Mouse (Mus musculus) heart, embryonic 11.5 days (tissue): ENCODE data around the gene Fbxl19. TPM values are rescaled to one million over a fixed set of nuclear protein-coding genes. Genes with fewer than 3 reads are reported as not detected.

Experiments used
- microRNA counts: library from miRNA; unstranded; fragments of <30 nt; microRNA quantifications from one replicate; lab custom pipeline; 2015
- microRNA-seq: library from miRNA; unstranded; fragments of <30 nt; microRNA quantifications from one replicate; pipeline ENCODE4, GENCODE M21; 2016; ENCODE audit warnings: borderline number of aligned reads
- polyA plus RNA-seq: library from polyadenylated mRNA; unstranded; fragments of >200 nt; fragmentation: Nextera tagmentation; extraction: Ambion mirVana; gene quantifications from 2 replicates; pipeline ENCODE4 v1.2.1, GENCODE M21; 2014

The Fbxl19 gene
- polyA plus RNA-seq, 1 experiment from 2014 or later, result 3.3 TPM

MicroRNAs encoded within 50 kb of the gene (microRNA counts, 519-probe panel; counts per million panel counts)
- 32.2 counts per million for microRNA mmu-miR-762 (lab: Ali Mortazavi, UCI)

Small RNA genes within 50 kb of the gene (microRNA-seq; reads per million reads assigned to microRNA genes)
- 0.20 reads per million for gene Mir762

Other genes starting within 250 kb of the Fbxl19 start
- 36.8 and 46.6 TPM in 2 replicates for gene Srcap, start 232.6 kb upstream of the Fbxl19 start, polyA plus RNA-seq
- 9.8 and 12.6 TPM in 2 replicates for gene Gm42715, start 225.0 kb upstream of the Fbxl19 start, polyA plus RNA-seq
- gene Tmem265, start 183.2 kb upstream of the Fbxl19 start, polyA plus RNA-seq, result 3.0 and 5.6 TPM in 2 replicates
- 41.5 and 44.9 TPM in 2 replicates for gene Phkg2, start 171.2 kb upstream of the Fbxl19 start, polyA plus RNA-seq
- gene Ccdc189, start 155.9 kb upstream of the Fbxl19 start, polyA plus RNA-seq, result 8.7 and 10.0 TPM in 2 replicates
- gene Rnf40, start 155.8 kb upstream of the Fbxl19 start, polyA plus RNA-seq, result 23.4 and 27.6 TPM in 2 replicates
- 11.2 and 12.0 TPM in 2 replicates for gene Zfp629, start 128.7 kb upstream of the Fbxl19 start, polyA plus RNA-seq
- gene Bcl7c, start 35.6 kb upstream of the Fbxl19 start, polyA plus RNA-seq, result 32.5 and 34.4 TPM in 2 replicates
- 4.7 and 4.9 TPM in 2 replicates for gene Ctf1, start 31.8 kb upstream of the Fbxl19 start, polyA plus RNA-seq
- gene Ctf2, start 12.4 kb upstream of the Fbxl19 start, polyA plus RNA-seq, result 0.32 TPM in 1 of 2 replicates, not detected in the other
- gene Orai3, start 25.3 kb downstream of the Fbxl19 start, polyA plus RNA-seq, result 13.3 and 14.5 TPM in 2 replicates
- gene Setd1a, start 32.1 kb downstream of the Fbxl19 start, polyA plus RNA-seq, result 16.9 and 20.8 TPM in 2 replicates
- 0.46 TPM in 1 of 2 replicates, not detected in the other for gene Gm49388, start 41.1 kb downstream of the Fbxl19 start, polyA plus RNA-seq
- gene Hsd3b7, start 56.1 kb downstream of the Fbxl19 start, polyA plus RNA-seq, result 18.1 and 23.5 TPM in 2 replicates
- gene Stx4a, start 79.8 kb downstream of the Fbxl19 start, polyA plus RNA-seq, result 20.5 and 22.8 TPM in 2 replicates
- gene Stx1b, start 80.0 kb downstream of the Fbxl19 start, polyA plus RNA-seq, result 1.4 and 1.8 TPM in 2 replicates
- gene Zfp646, start 131.7 kb downstream of the Fbxl19 start, polyA plus RNA-seq, result 10.1 and 12.0 TPM in 2 replicates
- 10.1 and 11.5 TPM in 2 replicates for gene Zfp668, start 132.3 kb downstream of the Fbxl19 start, polyA plus RNA-seq
- 0.90 and 2.0 TPM in 2 replicates for gene Prss53, start 146.4 kb downstream of the Fbxl19 start, polyA plus RNA-seq
- gene Gm21974, start 150.9 kb downstream of the Fbxl19 start, polyA plus RNA-seq, result not detected in 2 replicates
- gene Vkorc1, start 151.1 kb downstream of the Fbxl19 start, polyA plus RNA-seq, result 98.7 and 101 TPM in 2 replicates
- 166 and 174 TPM in 2 replicates for gene Bckdk, start 159.5 kb downstream of the Fbxl19 start, polyA plus RNA-seq
- 30.7 and 32.6 TPM in 2 replicates for gene Kat8, start 168.0 kb downstream of the Fbxl19 start, polyA plus RNA-seq
- gene Prss8, start 185.6 kb downstream of the Fbxl19 start, polyA plus RNA-seq, result 0.94 and 0.96 TPM in 2 replicates
- 10.3 and 10.6 TPM in 2 replicates for gene Prss36, start 202.2 kb downstream of the Fbxl19 start, polyA plus RNA-seq
- 33.2 and 40.3 TPM in 2 replicates for gene Fus, start 222.9 kb downstream of the Fbxl19 start, polyA plus RNA-seq
- 35.6 and 37.8 TPM in 2 replicates for gene Pycard, start 249.3 kb downstream of the Fbxl19 start, polyA plus RNA-seq